Mouse (Mus musculus): ENCODE data around the gene Aqp3.

DNA sequence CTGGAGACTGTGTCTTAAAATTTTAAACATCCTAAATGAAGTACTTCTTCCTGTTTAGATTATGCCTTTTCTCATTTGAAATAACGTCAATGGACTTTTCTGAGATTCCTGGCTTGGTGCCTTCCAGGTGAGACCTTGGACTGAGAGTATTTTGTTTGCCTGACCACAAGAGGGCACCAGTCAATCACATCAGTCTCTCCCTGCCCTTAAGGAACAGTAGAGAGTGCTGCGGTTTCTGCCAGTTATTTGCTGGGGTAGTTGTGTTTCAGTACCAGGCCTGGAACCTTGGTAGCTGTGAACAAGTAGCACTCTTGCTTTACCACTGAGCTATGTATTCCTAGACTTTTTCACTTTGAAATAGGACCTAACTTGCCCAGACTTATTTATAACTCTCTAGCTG is 31.4 kb upstream of the Aqp3 start:
- TF ChIP-seq CTCF (IDR thresholded peaks at IDR 0.05; ENCODE audit: extremely low read depth, insufficient read depth, low read length) (peak; percentile 93), POLR2A (IDR thresholded peaks at IDR 0.05; ENCODE audit: extremely low read depth, insufficient read depth, low read length) (no peak)
